Mouse (Mus musculus) cerebellum, postnatal 10 days (tissue): ENCODE results near the gene Tatdn3.

Source experiments
- DNase-seq, 2 experiments: peaks; one replicate each; pipeline ENCODE4 v3.0.0; 2021; ENCODE audit warnings: mixed read lengths in 2 of 2

The Tatdn3 gene

DNA sequence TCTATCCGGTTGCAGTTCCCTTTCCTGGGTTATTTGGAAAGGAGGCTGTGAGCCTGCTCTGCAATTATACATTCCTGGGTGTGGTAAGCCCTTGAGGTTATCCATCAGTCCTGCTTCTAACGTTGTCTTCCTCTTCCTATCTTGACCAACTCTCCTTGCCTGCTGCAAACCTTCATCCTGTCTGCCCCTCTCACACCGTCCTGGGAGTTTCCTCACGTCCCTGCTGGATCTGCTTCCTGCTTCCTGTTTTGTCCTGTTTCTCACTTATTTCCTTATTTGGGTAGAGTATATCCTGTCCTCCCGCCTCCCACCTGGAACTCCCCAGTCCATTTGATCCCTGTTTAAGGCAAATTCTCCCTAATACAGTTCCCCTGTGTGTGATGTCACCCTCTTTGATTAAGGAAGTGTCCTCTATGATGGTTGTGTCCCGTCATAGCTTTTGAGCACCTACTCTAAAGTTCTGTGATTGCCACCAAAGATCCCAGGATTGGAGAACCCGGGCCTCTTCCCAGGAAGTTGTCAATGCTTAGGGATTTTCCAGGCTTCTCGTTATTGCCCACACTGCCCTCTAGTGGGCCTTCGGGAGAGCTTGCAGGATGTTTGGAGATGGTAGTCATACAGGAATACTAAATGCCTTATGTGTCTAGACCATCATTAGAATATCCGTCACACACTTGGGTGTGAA is 12.6 kb upstream of the Tatdn3 start:
- DNase-seq: peak; percentile 74 to 78

GRCm38 (mm10) chr1:191073486-191073885 is 10.8 kb upstream of the Tatdn3 start:
- DNase-seq: no peak

GRCm38 (mm10) chr1:191073001-191073400 is 10.3 kb upstream of the Tatdn3 start:
- DNase-seq: no peak

DNA sequence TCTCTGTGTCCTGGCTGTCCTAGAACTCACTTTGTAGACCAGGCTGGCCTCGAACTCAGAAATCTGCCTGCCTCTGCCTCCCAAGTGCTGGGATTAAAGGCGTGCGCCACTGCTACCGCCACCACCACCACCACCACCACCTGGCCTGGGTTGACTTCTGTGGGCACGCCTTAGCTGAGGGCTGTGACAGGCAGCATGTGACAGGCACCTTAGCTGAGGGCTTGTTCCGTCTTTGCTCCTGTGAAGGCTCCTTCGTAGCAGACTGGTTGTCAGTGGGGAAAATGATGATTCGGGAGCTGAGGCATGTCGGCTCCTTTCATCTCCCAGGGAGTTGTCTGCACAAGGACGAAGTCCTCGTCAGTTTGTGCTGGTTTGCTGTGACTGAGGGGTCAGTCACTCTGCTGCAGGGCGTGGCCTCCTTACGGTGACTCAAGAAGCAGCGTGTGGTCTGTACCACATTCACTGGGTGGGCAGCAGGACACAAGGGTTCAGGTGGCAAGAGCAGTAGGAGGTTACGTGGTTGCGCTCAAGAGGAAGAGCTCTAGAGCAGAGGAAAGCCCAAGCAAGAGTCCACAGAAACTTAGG is 9.7 kb upstream of the Tatdn3 start:
- DNase-seq: no peak

DNA sequence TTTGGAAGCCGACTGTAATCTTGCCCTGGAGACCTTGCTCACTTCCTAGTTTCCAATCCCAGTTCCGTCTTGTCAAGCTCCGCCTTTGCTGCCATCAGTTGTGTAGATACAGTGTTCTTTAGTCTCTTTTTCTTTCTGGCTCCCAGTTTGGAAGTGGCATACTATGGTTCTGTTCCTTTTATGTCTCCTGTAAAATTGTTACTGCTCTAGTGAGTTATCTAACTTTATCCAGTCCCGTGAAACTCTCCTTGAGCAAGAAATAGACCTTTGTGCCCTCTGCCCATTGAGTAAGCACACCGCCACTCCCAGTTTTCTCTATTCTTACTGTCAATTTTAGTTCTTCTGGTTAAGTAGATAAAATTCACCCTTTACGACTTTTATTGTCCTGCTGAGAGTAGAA is 8.9 kb upstream of the Tatdn3 start:
- no peak for DNase-seq

- DNase-seq: no peak
These were observed 7.5 kb upstream of the Tatdn3 start for GRCm38 (mm10) chr1:191070259-191070658.

- DNase-seq: peak; percentile 30 to 32
These were observed 5.6 kb upstream of the Tatdn3 start for GRCm38 (mm10) chr1:191068377-191068776.

DNA sequence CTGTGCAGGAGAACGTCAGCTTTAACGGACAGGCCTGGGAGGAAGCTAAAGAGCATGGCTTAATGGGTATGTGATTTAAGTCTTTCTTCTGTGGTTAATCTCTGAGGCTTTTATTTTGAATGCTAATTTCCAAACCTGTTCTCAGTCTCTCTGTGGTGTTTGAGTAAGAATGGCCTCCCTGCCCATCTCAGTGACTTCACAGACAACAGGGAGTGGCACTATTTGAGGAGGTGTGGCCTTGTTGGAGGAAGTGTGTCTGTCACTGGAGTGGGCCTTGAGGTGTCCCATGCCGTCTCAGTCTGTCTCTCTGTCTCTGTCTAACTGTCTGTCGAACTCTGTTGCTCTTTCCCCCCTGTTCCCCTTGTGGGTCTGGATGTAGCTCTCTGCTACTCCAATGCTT is 2.5 kb upstream of the Tatdn3 start:
- no peak for DNase-seq

DNA sequence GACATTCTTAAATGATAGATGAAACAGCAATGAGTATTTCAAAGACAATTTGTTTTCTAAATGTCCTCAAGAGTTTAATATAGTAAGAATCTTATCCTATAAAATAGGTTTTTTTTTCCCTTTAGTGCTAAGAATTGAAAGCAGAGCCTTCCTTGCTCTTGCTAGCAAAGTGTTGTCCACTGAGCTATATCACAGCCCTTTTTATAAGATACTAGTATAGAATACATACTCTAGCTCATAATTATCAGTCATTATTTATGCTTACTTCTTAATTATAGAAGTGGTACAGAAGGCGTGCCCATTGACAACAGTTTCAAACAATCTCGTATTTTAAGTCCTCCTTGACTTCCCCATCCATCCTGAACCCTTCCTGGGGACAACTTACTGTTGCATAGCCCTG is 1.8 kb upstream of the Tatdn3 start:
- DNase-seq: no peak

DNA sequence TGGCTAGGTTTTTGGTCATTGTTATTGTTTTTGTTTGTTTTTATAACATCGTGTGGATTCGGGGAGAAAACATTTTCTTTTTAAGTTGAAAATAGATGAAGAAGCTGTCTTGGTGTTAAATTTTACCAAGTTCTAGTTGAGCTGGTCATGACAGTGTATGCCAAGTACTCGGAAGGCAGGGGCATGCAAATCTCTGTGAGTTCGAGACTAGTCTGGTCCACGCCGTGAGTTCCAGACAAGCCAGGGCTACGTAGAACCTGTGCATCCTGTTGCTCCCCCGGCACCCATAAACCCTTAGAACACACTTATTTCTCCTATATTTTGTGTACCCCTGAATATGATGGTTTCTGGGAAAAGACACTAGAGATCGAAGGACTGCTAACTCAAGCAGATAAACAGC is 968 bp upstream of the Tatdn3 start:
- DNase-seq: no peak

- no peak for DNase-seq
These were observed 421 bp downstream of the Tatdn3 start for GRCm38 (mm10) chr1:191062241-191062780.

GRCm38 (mm10) chr1:191057461-191057860 is 5.3 kb downstream of the Tatdn3 start:
- no peak for DNase-seq

- DNase-seq: no peak
These were observed 7.2 kb downstream of the Tatdn3 start for GRCm38 (mm10) chr1:191055533-191055873.

DNA sequence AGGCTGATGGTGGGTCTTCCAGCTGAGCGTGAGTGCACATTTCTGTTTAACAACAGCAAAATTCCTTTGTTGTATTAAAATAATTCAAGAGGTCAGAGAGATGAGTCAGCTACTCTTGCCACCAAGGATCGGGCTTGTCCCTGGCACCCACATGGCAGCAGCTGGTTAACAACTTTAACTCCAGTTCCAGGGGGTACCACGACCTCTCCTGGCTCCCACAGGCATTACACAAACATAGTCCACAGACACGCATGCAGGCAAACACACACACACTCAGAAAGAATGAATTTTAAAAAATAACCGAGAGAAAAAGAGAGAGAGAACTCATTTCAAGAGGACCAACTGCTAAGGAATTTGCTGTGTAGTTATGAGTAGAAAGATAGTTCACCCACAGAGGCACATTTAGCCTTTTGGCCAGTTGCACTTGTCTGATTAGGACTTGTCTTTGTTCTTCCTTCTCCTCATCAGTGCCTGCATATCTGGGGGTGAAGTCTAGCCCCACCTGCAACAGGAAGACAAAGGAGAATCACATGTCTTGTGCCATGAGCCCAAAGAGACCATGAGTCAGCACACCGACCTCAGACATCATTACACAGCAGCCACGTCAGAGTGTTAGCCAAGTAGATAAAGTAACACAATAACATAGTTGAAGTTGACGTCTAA is 7.7 kb downstream of the Tatdn3 start:
- peak; percentile 23 to 30 for DNase-seq

DNA sequence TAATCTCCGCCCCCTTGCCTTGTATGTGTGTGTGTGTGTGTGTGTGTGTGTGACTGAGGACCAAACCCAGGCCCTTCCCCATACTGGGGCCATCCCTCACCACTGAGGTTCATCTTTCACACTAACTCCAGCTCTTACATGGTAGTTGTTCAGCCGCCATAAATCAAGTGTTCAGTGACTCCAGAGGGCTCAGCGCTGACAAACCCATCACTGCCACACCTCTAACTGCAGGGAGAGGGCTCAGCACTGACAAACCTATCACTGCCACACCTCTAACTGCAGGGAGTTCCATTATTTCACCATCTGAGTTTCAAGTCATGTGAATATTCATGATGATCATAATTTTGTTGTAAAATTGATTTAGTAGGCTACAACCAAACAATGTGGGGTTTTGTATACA is 9.2 kb downstream of the Tatdn3 start:
- DNase-seq: no peak

DNA sequence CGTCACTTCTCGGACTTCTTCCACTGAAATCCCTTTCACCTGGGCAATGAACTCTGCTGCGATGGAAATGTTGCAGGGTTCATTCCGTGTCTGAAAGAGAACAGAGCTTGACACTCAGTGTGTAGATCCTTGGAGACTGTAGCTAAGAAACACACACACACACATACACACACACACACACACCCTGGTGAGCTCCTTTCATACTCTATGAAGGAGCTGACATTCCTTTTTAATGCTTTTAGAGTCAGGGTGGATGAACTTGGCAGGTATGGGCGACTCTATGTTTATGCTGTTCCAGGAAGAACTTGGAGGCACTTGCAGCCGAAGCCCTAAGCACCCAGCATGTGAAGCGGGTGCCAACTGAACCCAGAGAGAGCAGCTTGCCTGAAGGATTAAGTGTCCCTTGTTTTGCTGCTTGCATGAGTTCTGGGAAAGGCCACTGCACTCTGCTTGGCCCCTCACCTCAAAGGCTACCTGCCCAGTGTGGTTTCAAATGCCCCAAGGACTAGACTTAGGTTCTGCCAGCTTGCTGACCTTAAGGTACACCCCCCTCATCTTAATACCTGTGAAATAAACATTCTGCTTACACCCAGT is 16.4 kb downstream of the Tatdn3 start:
- peak in 1 of 2 experiments; percentile 16 for DNase-seq

DNA sequence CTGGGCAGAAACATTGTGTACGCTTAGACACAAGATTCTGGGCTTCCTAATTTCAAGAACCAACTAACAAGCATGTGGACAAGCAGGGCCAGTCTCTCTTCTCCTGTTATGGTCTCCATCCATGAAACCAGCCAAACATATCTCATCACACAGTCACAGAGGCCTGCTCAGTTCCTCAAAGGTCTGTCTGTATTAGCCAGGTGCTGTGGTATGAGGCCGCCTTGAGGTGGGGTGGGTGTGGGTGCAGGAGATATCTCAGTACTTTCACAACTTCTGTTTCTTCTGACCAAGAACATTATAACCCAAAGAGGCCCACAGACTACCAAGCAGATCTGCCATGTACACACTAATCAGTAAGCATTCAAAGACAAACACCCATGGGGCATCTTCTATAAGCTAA is 17.5 kb downstream of the Tatdn3 start:
- DNase-seq: no peak

GRCm38 (mm10) chr1:191042688-191043087 is 20.0 kb downstream of the Tatdn3 start:
- no peak for DNase-seq

- no peak for DNase-seq
These were observed 20.6 kb downstream of the Tatdn3 start for GRCm38 (mm10) chr1:191042106-191042505.

DNA sequence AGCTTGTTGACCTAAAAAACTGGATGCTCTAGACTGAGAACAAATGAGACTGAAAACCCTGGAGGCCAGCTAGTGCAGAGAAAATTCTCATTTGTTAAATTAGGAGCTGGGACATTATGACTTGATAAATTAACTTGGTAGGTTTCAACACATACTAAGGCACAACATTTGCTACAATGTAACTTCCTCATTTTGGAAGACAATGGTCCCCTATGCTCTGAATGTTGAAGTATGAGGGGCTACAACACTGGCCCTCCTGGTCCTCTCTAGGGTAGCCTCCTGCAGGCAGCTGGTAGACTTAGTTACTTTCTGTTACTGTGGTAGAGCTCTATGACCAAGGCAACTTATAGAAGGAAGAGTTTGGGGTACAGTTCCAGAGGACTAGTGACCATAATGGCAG is 21.4 kb downstream of the Tatdn3 start:
- no peak for DNase-seq

GRCm38 (mm10) chr1:191037999-191038398 is 24.7 kb downstream of the Tatdn3 start:
- no peak for DNase-seq

DNA sequence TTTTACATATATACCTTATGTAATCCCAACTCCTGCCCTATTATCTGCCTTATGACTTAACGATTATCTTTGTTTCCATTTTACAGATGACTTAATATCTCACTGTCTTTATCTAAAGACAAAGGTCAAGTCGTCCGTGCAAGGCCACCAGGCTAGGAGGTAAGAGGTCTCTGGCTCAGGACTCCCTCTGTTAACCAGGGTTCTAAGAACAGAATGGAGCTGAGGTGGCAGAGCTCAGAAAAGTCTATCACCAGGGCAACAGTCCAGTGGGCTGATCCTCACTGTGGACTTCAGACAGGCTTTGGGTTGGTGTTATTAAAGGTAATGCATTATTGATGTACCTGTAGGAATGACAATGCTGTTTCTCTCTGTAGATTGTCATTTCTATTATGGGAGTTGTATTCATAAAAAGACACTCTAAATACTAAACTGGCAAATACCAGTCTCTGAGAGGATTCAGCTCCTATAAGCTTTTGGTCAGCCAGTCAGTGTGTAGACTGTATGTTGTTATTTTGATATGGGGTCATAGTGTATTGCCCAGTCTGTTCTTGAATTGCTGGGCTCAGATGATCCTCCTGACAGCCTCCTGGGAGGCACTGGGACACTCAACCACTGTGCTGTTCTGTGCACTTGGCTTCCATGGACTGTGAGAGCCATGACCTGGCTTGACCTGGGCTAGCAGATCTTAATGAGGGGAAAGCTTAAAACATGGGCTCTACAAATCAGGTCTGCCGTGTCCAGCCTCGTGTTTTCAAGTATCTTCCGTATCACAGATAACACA is 26.0 kb downstream of the Tatdn3 start, which contains the start of gene Spata45:
Gene Spata45 (plus strand): TSS at position 86 of the 781 bp plus-strand sequence.
- DNase-seq: no peak

- DNase-seq: peak; percentile 62 to 64
These were observed 27.1 kb downstream of the Tatdn3 start for GRCm38 (mm10) chr1:191035649-191036048.
